In genomic region chr7:101374155-101374554, GRCm38 (mm10) we compare ENCODE assay signal across 9 mouse cellular contexts. TPM values are rescaled to one million over a fixed set of nuclear protein-coding genes. Genes with fewer than 3 reads are reported as not detected.
DNase-seq lines count a peak whose midpoint lies in the region; ATAC-seq lines count a peak whose summit lies in the region.
"Had no signal": no experiment of that assay in that cellular context is flagged by ENCODE, and none has a peak within 500 bp of the region (broad histone marks: within the 10 kb centered on the region; RNA-seq: fewer than 3 reads in every experiment).

No protein-coding gene starts in this region.

- H3K9ac ChIP-seq in hindbrain, embryonic 15.5 days = no peak overlapping the region
- peak overlapping the region; percentile 12; the same call in 1 of the 2 replicates for H3K9ac ChIP-seq in neural tube, embryonic 13.5 days
- H3K9ac ChIP-seq: embryonic facial prominence, embryonic 12.5 days; liver, embryonic 13.5 days had no signal

- H3K9me3 ChIP-seq in hindbrain, embryonic 15.5 days = no peaks in the 10 kb centered on the region
- no peaks in the 10 kb centered on the region for H3K9me3 ChIP-seq in neural tube, embryonic 13.5 days
- H3K9me3 ChIP-seq: embryonic facial prominence, embryonic 12.5 days; liver, embryonic 13.5 days had no signal

- DNase-seq in layer of hippocampus, adult 9-11 months = peak; percentile 49
- DNase-seq in layer of hippocampus, adult 8-10 months (ENCODE audit: low spot score in 2 of 2) = no peak
- peak; percentile 82 for DNase-seq in MN1 (ENCODE audit: low spot score)
- DNase-seq in cerebellum, adult 9-11 months = peak; percentile 52
- DNase-seq: liver, embryonic 13.5 days had no signal

- no peak overlapping the region for H3K4me2 ChIP-seq in hindbrain, embryonic 15.5 days
- no peak overlapping the region for H3K4me2 ChIP-seq in neural tube, embryonic 13.5 days
- H3K4me2 ChIP-seq: embryonic facial prominence, embryonic 12.5 days; liver, embryonic 13.5 days had no signal

- H3K4me1 ChIP-seq in hindbrain, embryonic 15.5 days (replicated peaks) = peaks cover 8% of the 10 kb centered on the region; the same call in 1 of the 2 replicates
- peaks cover 16% of the 10 kb centered on the region; the same call in 1 of the 2 replicates for H3K4me1 ChIP-seq in neural tube, embryonic 13.5 days (replicated peaks)

- peak; percentile 72; the same call in 1 of the 2 replicates for ATAC-seq in hindbrain, embryonic 15.5 days (ENCODE audit: low FRiP score, low read depth)
- ATAC-seq in neural tube, embryonic 13.5 days (ENCODE audit: low read depth) = peak; percentile 66; the same call in 1 of the 2 replicates
- no peak for ATAC-seq in megakaryocyte-erythroid progenitor cell, adult 5-6 weeks (replicated peaks; ENCODE audit: low FRiP score, low TSS enrichment, poor library complexity, severe bottlenecking)

- H3K27me3 ChIP-seq in hindbrain, embryonic 15.5 days = no peaks in the 10 kb centered on the region
- no peaks in the 10 kb centered on the region for H3K27me3 ChIP-seq in neural tube, embryonic 13.5 days
- H3K27me3 ChIP-seq: embryonic facial prominence, embryonic 12.5 days; liver, embryonic 13.5 days had no signal

- H3K36me3 ChIP-seq in hindbrain, embryonic 15.5 days = no peaks in the 10 kb centered on the region
- H3K36me3 ChIP-seq in neural tube, embryonic 13.5 days = no peaks in the 10 kb centered on the region
- H3K36me3 ChIP-seq: embryonic facial prominence, embryonic 12.5 days had no signal

- no peak overlapping the region for H3K27ac ChIP-seq in hindbrain, embryonic 15.5 days (replicated peaks)
- H3K27ac ChIP-seq in neural tube, embryonic 13.5 days (replicated peaks) = no peak overlapping the region
- H3K27ac ChIP-seq: embryonic facial prominence, embryonic 12.5 days; liver, embryonic 13.5 days had no signal

- no peak overlapping the region for H3K4me3 ChIP-seq in hindbrain, embryonic 15.5 days
- H3K4me3 ChIP-seq in neural tube, embryonic 13.5 days = no peak overlapping the region
- H3K4me3 ChIP-seq: embryonic facial prominence, embryonic 12.5 days; liver, embryonic 13.5 days had no signal

RNA-seq across cellular contexts. Expression of gene Arap1, which starts 26.3 kb away (rescaled TPM):
- total RNA-seq in layer of hippocampus, adult 8-10 months (2022) = 10 to 100 TPM; 18.0 to 32.8 (median 26.4) TPM
- polyA plus RNA-seq in hindbrain, embryonic 15.5 days (2015; fragmentation: Nextera tagmentation; extraction: Ambion mirVana) = 10.6 and 11.0 TPM in 2 replicates
- polyA plus RNA-seq in neural tube, embryonic 13.5 days (2015; fragmentation: Nextera tagmentation; extraction: Ambion mirVana) = 11.2 and 11.3 TPM in 2 replicates
- 68.9 and 88.4 TPM in 2 replicates for total RNA-seq in megakaryocyte-erythroid progenitor cell, adult 5-6 weeks (2014; fragmentation: Nextera tagmentation)
- total RNA-seq in megakaryocyte-erythroid progenitor cell, adult 5-6 weeks (2017) = 20.1 and 31.0 TPM in 2 replicates

RNA-seq across cellular contexts. Expression of gene Gm45837, which starts 36.5 kb away (rescaled TPM):
- total RNA-seq in layer of hippocampus, adult 8-10 months (2022) = 1 to 10 TPM in 1 of 4 experiments, not detected in 3; 1.8 TPM
- not detected in 2 replicates for polyA plus RNA-seq in hindbrain, embryonic 15.5 days (2015; fragmentation: Nextera tagmentation; extraction: Ambion mirVana)
- polyA plus RNA-seq in neural tube, embryonic 13.5 days (2015; fragmentation: Nextera tagmentation; extraction: Ambion mirVana) = not detected in 2 replicates
- total RNA-seq in megakaryocyte-erythroid progenitor cell, adult 5-6 weeks (2014; fragmentation: Nextera tagmentation) = not detected in 2 replicates
- not detected in 2 replicates for total RNA-seq in megakaryocyte-erythroid progenitor cell, adult 5-6 weeks (2017)
- polyA plus RNA-seq: embryonic facial prominence, embryonic 12.5 days had no signal

RNA-seq across cellular contexts. Expression of gene Pde2a, which starts 47.3 kb away (rescaled TPM):
- total RNA-seq in layer of hippocampus, adult 8-10 months (2022) = 100 to 1,000 TPM; 320 to 356 (median 336) TPM
- 31.3 and 34.8 TPM in 2 replicates for polyA plus RNA-seq in hindbrain, embryonic 15.5 days (2015; fragmentation: Nextera tagmentation; extraction: Ambion mirVana)
- 43.6 TPM in 2 replicates for polyA plus RNA-seq in neural tube, embryonic 13.5 days (2015; fragmentation: Nextera tagmentation; extraction: Ambion mirVana)
- 4.7 and 19.4 TPM in 2 replicates for total RNA-seq in megakaryocyte-erythroid progenitor cell, adult 5-6 weeks (2014; fragmentation: Nextera tagmentation)
- total RNA-seq in megakaryocyte-erythroid progenitor cell, adult 5-6 weeks (2017) = 4.5 and 6.0 TPM in 2 replicates

RNA-seq across cellular contexts. Expression of gene Stard10, which starts 57.3 kb away (rescaled TPM):
- total RNA-seq in layer of hippocampus, adult 8-10 months (2022) = 10 to 100 TPM; 25.3 to 28.8 (median 27.2) TPM
- 10.8 and 11.8 TPM in 2 replicates for polyA plus RNA-seq in hindbrain, embryonic 15.5 days (2015; fragmentation: Nextera tagmentation; extraction: Ambion mirVana)
- 9.2 and 9.6 TPM in 2 replicates for polyA plus RNA-seq in neural tube, embryonic 13.5 days (2015; fragmentation: Nextera tagmentation; extraction: Ambion mirVana)
- total RNA-seq in megakaryocyte-erythroid progenitor cell, adult 5-6 weeks (2014; fragmentation: Nextera tagmentation) = 257 and 310 TPM in 2 replicates
- total RNA-seq in megakaryocyte-erythroid progenitor cell, adult 5-6 weeks (2017) = 103 and 198 TPM in 2 replicates

Comparison
In these comparisons a context has a peak if more than half of its experiments do, and no peak if none do; other contexts are left out.
1. DNase-seq: peak in layer of hippocampus, adult 9-11 months (single experiment), MN1 (single experiment) and cerebellum, adult 9-11 months (single experiment); none in layer of hippocampus, adult 8-10 months (0 of 2).
2. RNA of gene Pde2a, which starts 47.3 kb away (total RNA-seq): 320 to 356 TPM in layer of hippocampus, adult 8-10 months; 4.5 to 19.4 TPM in megakaryocyte-erythroid progenitor cell, adult 5-6 weeks; every median in the first group is over 10 times any median in the second.